Mouse (Mus musculus) myocyte (in vitro differentiated cells): ENCODE data around the gene Ccdc114. TPM values are rescaled to one million over a fixed set of nuclear protein-coding genes. Genes with fewer than 3 reads are reported as not detected.

Experiments used
- H3K27me3 ChIP-seq: one replicate; pipeline ENCODE4 v1.6.1; 2011; ENCODE audit not compliant: control insufficient read depth, insufficient read depth, insufficient read length
- H3K36me3 ChIP-seq: one replicate; pipeline ENCODE4 v1.6.1; 2011; ENCODE audit not compliant: control insufficient read depth, insufficient read depth
- H3K4me2 ChIP-seq: one replicate; pipeline ENCODE4 v1.6.1; 2011; ENCODE audit warnings: low read depth, control low read depth
- H3K4me3 ChIP-seq: one replicate; pipeline ENCODE4 v1.5.1; 2011; ENCODE audit warnings: mild to moderate bottlenecking, control low read depth, moderate library complexity
- H3K79me2 ChIP-seq: one replicate; pipeline ENCODE4 v1.6.1; 2011; ENCODE audit not compliant: control insufficient read depth, insufficient read depth
- H3ac ChIP-seq: one replicate; pipeline ENCODE4 v1.6.1; 2011; ENCODE audit not compliant: control insufficient read depth, insufficient read length
- CEBPB ChIP-seq: IDR thresholded peaks from 2 replicates; pipeline ENCODE4 v1.6.1; 2011; ENCODE audit warnings: mild to moderate bottlenecking, moderate library complexity; ENCODE audit not compliant: poor library complexity, insufficient read depth, severe bottlenecking
- E2F4 ChIP-seq: IDR thresholded peaks from one replicate; pipeline ENCODE4 v1.6.1; 2011; ENCODE audit warnings: mild to moderate bottlenecking, control low read depth, moderate library complexity; ENCODE audit not compliant: insufficient read depth
- MAX ChIP-seq: IDR thresholded peaks from one replicate; pipeline ENCODE4 v1.6.1; 2011; ENCODE audit warnings: low read depth, mild to moderate bottlenecking, control low read depth
- MYOD1 ChIP-seq, 3 experiments: IDR thresholded peaks; one replicate each; pipeline ENCODE4 v1.6.1; 2011; ENCODE audit warnings: control low read depth in 2 of 3, low read depth in 2 of 3, mild to moderate bottlenecking in 2 of 3, moderate library complexity in 1 of 3; ENCODE audit not compliant: insufficient read length in 2 of 3, control insufficient read depth in 1 of 3
- MYOG ChIP-seq, 3 experiments: IDR thresholded peaks; one replicate each; pipeline ENCODE4 v1.6.1; 2011; ENCODE audit warnings: control low read depth in 2 of 3, low read depth in 2 of 3, mild to moderate bottlenecking in 2 of 3; ENCODE audit not compliant: insufficient read length in 2 of 3, control insufficient read depth in 1 of 3, insufficient read depth in 1 of 3
- POLR2A ChIP-seq: IDR thresholded peaks from one replicate; pipeline ENCODE4 v1.6.1; 2011; ENCODE audit warnings: low read depth, mild to moderate bottlenecking, control low read depth, moderate library complexity; ENCODE audit not compliant: insufficient read length
- POLR2AphosphoS2 ChIP-seq: IDR thresholded peaks from one replicate; pipeline ENCODE4 v1.6.1; 2011; ENCODE audit warnings: low read depth, control low read depth; ENCODE audit not compliant: insufficient read length
- REST ChIP-seq: IDR thresholded peaks from one replicate; pipeline ENCODE4 v1.6.1; 2011; ENCODE audit warnings: mild to moderate bottlenecking, control low read depth, moderate library complexity; ENCODE audit not compliant: insufficient read depth, insufficient read length
- SRF ChIP-seq: IDR thresholded peaks from one replicate; pipeline ENCODE4 v1.6.1; 2011; ENCODE audit warnings: low read depth; ENCODE audit not compliant: control insufficient read depth, insufficient read length
- TCF12 ChIP-seq: IDR thresholded peaks from one replicate; pipeline ENCODE4 v1.6.1; 2011; ENCODE audit warnings: mild to moderate bottlenecking, control low read depth; ENCODE audit not compliant: poor library complexity, insufficient read depth, severe bottlenecking
- TCF3 ChIP-seq: IDR thresholded peaks from one replicate; pipeline ENCODE4 v1.6.1; 2011; ENCODE audit warnings: low read depth, control low read depth; ENCODE audit not compliant: insufficient read length
- USF1 ChIP-seq: IDR thresholded peaks from one replicate; pipeline ENCODE4 v1.6.1; 2011; ENCODE audit warnings: low read depth, mild to moderate bottlenecking, control low read depth, moderate library complexity
- polyA plus RNA-seq: library from polyadenylated mRNA; unstranded; fragments of >200 nt; fragmentation: generic; extraction: Trizol; gene quantifications from one replicate; pipeline ENCODE4 v1.2.1, GENCODE M21; 2012; ENCODE audit warnings: missing spikeins

The Ccdc114 gene
- polyA plus RNA-seq, 1 experiment, result 1.0 TPM

DNA sequence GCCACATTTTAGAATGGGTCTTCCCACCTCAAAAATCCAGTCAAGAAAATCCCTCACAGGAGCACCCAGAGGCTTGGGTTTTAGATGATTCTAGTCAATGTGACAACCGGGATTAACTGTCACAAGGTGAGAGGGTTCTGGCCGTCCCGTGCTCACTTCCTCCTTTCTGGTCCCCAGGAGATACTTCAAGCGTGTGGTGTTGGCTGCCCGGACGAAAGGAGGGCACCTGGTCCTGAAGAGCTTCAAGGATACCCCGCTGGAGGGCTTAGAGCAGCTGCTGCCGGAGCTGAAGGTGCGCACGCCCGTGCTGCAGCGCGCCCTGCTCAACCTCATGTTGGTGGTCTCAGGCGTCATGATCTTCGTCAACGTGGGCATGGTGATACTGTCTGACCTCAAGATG is 14.7 kb upstream of the Ccdc114 start:
- no peak overlapping the region for H3ac ChIP-seq
- H3K4me3 ChIP-seq, result no peak overlapping the region
- no peaks in the 10 kb centered on the region for H3K27me3 ChIP-seq
- no peak overlapping the region for H3K4me2 ChIP-seq
- H3K79me2 ChIP-seq, result no peaks in the 10 kb centered on the region
- TF ChIP-seq E2F4, result no peak
- TF ChIP-seq CEBPB, result no peak
- no peak for TF ChIP-seq TCF12
- TF ChIP-seq MAX, result no peak
- no peak for TF ChIP-seq POLR2A
- no peak for TF ChIP-seq REST
- TF ChIP-seq USF1, result no peak
- no peak for TF ChIP-seq TCF3
- TF ChIP-seq MYOD1 (IDR thresholded peaks at IDR 0.05; ENCODE audit: control insufficient read depth in 1 of 3, insufficient read length in 2 of 3, low read depth in 2 of 3), result no peak
- TF ChIP-seq MYOG (IDR thresholded peaks at IDR 0.05; ENCODE audit: control insufficient read depth in 1 of 3, insufficient read depth in 1 of 3, insufficient read length in 2 of 3, low read depth in 2 of 3), result no peak
- no peak for TF ChIP-seq POLR2AphosphoS2
- no peak for TF ChIP-seq SRF
- peaks cover 3% of the 10 kb centered on the region for H3K36me3 ChIP-seq

DNA sequence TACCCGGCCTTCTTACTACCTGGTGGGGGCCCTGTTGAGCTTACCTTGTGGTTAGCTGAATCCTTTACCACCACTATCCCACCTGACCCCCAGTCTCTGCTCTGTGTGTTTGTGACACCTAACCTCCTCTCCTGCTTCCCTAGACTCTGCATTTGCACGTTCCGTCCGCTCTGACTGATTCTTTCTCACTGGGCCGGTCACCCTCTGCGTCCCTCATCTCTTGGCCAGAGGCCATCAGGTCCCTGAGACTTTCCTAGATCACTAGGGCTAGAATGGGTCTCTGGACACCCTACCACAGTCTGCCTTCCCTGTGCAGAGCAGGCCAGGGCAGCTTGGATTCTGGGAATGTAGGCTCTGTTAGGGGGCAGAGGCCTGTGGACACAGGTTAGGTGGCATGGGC is 9.8 kb upstream of the Ccdc114 start:
- no peak overlapping the region for H3K4me3 ChIP-seq
- H3K79me2 ChIP-seq, result peaks cover under 1% of the 10 kb centered on the region
- H3K36me3 ChIP-seq, result peaks cover 3% of the 10 kb centered on the region
- H3ac ChIP-seq, result no peak overlapping the region
- no peak overlapping the region for H3K4me2 ChIP-seq
- TF ChIP-seq TCF3 (no peak), REST (no peak), MYOD1 (IDR thresholded peaks at IDR 0.05; ENCODE audit: control insufficient read depth in 1 of 3, insufficient read length in 2 of 3, low read depth in 2 of 3) (no peak), TCF12 (no peak), CEBPB (no peak), MAX (no peak), E2F4 (no peak), MYOG (IDR thresholded peaks at IDR 0.05; ENCODE audit: control insufficient read depth in 1 of 3, insufficient read depth in 1 of 3, insufficient read length in 2 of 3, low read depth in 2 of 3) (no peak), POLR2AphosphoS2 (no peak), POLR2A (no peak), SRF (no peak), USF1 (no peak)
- H3K27me3 ChIP-seq, result no peaks in the 10 kb centered on the region

DNA sequence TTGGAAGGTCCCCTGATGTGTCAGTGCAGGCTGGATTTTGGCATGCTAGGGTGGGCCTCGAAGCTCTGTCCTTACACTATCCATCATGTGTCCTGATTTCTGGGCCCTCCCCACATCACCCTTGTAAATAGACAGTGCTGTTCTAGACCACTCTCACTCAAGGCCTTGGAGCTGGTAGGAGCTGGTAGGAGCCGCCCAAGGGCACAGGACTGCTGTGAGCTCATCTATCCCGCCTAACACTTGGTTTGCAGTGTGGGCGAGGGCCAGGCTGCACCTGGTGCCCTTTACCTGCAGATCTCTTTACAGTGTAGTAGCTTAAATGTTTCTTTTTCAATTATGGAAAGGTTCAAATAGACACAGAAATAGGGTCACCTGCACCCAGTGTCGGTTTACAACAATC is 8.9 kb upstream of the Ccdc114 start:
- no peak overlapping the region for H3ac ChIP-seq
- H3K4me2 ChIP-seq, result no peak overlapping the region
- no peak overlapping the region for H3K4me3 ChIP-seq
- TF ChIP-seq TCF3 (no peak), POLR2AphosphoS2 (no peak), MYOD1 (IDR thresholded peaks at IDR 0.05; ENCODE audit: control insufficient read depth in 1 of 3, insufficient read length in 2 of 3, low read depth in 2 of 3) (no peak), CEBPB (no peak), USF1 (no peak)
- no peaks in the 10 kb centered on the region for H3K36me3 ChIP-seq
- H3K27me3 ChIP-seq, result no peaks in the 10 kb centered on the region
- H3K79me2 ChIP-seq, result peaks cover 10% of the 10 kb centered on the region

DNA sequence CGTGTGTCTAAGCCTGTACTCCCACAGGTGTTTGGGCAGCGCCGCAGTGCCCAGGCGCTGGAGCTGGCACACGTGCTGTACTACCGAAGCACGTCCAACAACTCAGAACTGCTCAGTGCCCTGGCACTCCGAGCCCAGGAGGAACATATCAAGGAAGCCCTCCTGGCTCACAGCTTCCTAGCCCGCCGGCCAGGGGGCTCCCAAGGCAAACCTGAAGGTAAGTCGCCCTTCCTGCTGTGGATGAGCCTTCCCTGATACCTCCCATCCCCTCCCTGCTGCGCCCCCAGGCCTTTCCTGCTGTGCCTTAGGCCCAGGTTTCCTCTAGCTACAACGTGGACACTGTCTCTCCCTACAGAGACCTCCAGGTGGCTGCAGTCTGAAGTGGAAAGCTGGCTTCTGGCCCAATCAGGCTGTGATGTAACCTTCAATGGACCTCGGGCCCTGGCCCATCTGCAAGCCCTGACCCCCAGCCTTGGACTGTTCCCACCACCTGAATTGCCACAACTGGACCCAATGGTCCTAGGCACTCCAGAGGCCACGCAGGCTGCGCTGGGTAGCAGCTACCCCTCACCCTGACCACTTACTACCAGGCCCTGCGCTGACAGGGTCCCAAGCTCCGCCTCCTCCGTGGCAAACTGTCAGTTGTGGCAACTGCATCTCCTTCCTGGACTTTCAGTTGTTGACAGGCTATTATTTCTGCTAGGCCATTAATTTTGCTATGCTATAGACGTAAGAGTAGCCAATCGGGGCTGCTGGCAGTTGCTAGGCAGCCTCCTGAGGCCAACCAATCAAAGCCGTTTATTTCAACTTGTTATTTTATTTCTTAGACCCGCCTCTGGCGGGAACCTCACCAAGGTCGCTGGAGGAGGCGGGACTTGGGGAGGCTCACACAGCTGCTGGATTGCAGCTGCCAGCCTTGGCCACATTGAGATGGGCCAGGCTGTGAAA is 7.5 kb upstream of the Ccdc114 start:
- no peak overlapping the region for H3K4me3 ChIP-seq
- H3K4me2 ChIP-seq, result peak overlapping the region; percentile 62
- H3ac ChIP-seq, result no peak overlapping the region
- TF ChIP-seq MYOD1 (IDR thresholded peaks at IDR 0.05; ENCODE audit: control insufficient read depth in 1 of 3, insufficient read length in 2 of 3, low read depth in 2 of 3), result peak in 2 of 3 experiments; percentile 84 to 86
- TF ChIP-seq TCF12, result peak; percentile 22
- TF ChIP-seq POLR2A, result peak; percentile 37
- no peak for TF ChIP-seq USF1
- TF ChIP-seq E2F4, result peak; percentile 51
- peak; percentile 79 for TF ChIP-seq POLR2AphosphoS2
- peak; percentile 33 to 81 (median 76) for TF ChIP-seq MYOG (IDR thresholded peaks at IDR 0.05; ENCODE audit: control insufficient read depth in 1 of 3, insufficient read depth in 1 of 3, insufficient read length in 2 of 3, low read depth in 2 of 3)
- TF ChIP-seq CEBPB, result no peak
- no peak for TF ChIP-seq REST
- TF ChIP-seq SRF, result no peak
- TF ChIP-seq MAX, result no peak
- peak; percentile 48 for TF ChIP-seq TCF3
- H3K79me2 ChIP-seq, result peaks cover 15% of the 10 kb centered on the region
- H3K27me3 ChIP-seq, result no peaks in the 10 kb centered on the region
- H3K36me3 ChIP-seq, result no peaks in the 10 kb centered on the region
